Mouse (Mus musculus) megakaryocyte, embryonic 14.5 days (primary cell): Measurements from ENCODE around the gene Creb5.

Experiments
- FLI1 ChIP-seq: IDR thresholded peaks from 2 replicates; pipeline ENCODE4 v1.6.1; 2012; ENCODE audit warnings: low read length, inconsistent platforms, mixed read lengths
- GATA1 ChIP-seq: IDR thresholded peaks from 3 replicates; pipeline ENCODE4 v1.6.1; 2012; ENCODE audit warnings: mixed read lengths, low read length, inconsistent platforms, borderline replicate concordance

GRCm38 (mm10) chr6:53733999-53734398 is 446.9 kb downstream of the Creb5 start:
- no peak for TF ChIP-seq GATA1
- no peak for TF ChIP-seq FLI1
